Mouse (Mus musculus) lung, postnatal 0 days (tissue): ENCODE measurements around the gene Hmgn3.

ENCODE experiments used
- CTCF ChIP-seq: IDR thresholded peaks from 2 replicates; pipeline ENCODE4 v1.5.1; 2016; ENCODE audit warnings: antibody characterized with exemption, mild to moderate bottlenecking
- EP300 ChIP-seq: IDR thresholded peaks from 2 replicates; pipeline ENCODE4 v1.6.1; 2016; ENCODE audit warnings: antibody characterized with exemption, mild to moderate bottlenecking, control low read depth

- no peak for TF ChIP-seq CTCF
- TF ChIP-seq EP300, result no peak
These were observed 37.7 kb downstream of the Hmgn3 start for GRCm38 (mm10) chr9:83108821-83109220.
